Mouse (Mus musculus) heart, adult 2 months (tissue): ENCODE data around the gene Tbc1d2b.

Experiments
- CTCF ChIP-seq: fragments of 200-600 bp; IDR thresholded peaks from 2 replicates; pipeline ENCODE4 v1.8.1; 2022; ENCODE audit warnings: antibody characterized with exemption, mild to moderate bottlenecking, moderate library complexity
- EP300 ChIP-seq: fragments of 200-500 bp; IDR thresholded peaks from 2 replicates; pipeline ENCODE4 v1.6.1; 2011; ENCODE audit warnings: low read depth, low read length, control low read depth; ENCODE audit not compliant: insufficient read depth

GRCm38 (mm10) chr9:90266926-90267325, 3.7 kb downstream of the Tbc1d2b start:
- TF ChIP-seq CTCF (no peak), EP300 (no peak)
